Mouse (Mus musculus) heart, embryonic 13.5 days (tissue): ENCODE measurements at regions not wholly inside any gene's neighbourhood (a gene's known extent, or its start where the extent isn't known, plus 50 kb on each side); places are given as distances from the start of the nearest gene placed in this dataset.

Experiments used
- ATAC-seq: fragments of 200-750 bp; cut with Nextera tagmentation; 2 replicates; pipeline ENCODE4 v1.8.0; 2017; ENCODE audit warnings: moderate TSS enrichment; ENCODE audit not compliant: insufficient number of reproducible peaks, low FRiP score, low TSS enrichment; ENCODE audit errors: extremely low read depth
- H3K27ac ChIP-seq: fragments of 300-500 bp; sonication (generic); replicated peaks from 2 replicates; pipeline ENCODE4 v1.5.1; 2015; ENCODE audit warnings: moderate library complexity, mild to moderate bottlenecking, inconsistent platforms
- H3K27me3 ChIP-seq: fragments of 300-500 bp; sonication (generic); replicated peaks from 2 replicates; pipeline ENCODE4 v1.6.1; 2015; ENCODE audit warnings: mild to moderate bottlenecking, inconsistent platforms
- H3K36me3 ChIP-seq: fragments of 300-500 bp; sonication (generic); 2 replicates; pipeline ENCODE4 v1.6.1; 2015; ENCODE audit warnings: mild to moderate bottlenecking, inconsistent platforms
- H3K4me1 ChIP-seq: fragments of 300-500 bp; sonication (generic); 2 replicates; pipeline ENCODE4 v1.6.1; 2015; ENCODE audit warnings: inconsistent platforms
- H3K4me2 ChIP-seq: fragments of 300-500 bp; sonication (generic); 2 replicates; pipeline ENCODE4 v1.6.1; 2015; ENCODE audit warnings: inconsistent platforms, mild to moderate bottlenecking, moderate library complexity
- H3K4me3 ChIP-seq: fragments of 300-500 bp; sonication (generic); 2 replicates; pipeline ENCODE4 v1.5.1; 2015; ENCODE audit warnings: moderate library complexity, mild to moderate bottlenecking, inconsistent platforms
- H3K9ac ChIP-seq: fragments of 300-500 bp; sonication (generic); 2 replicates; pipeline ENCODE4 v1.6.1; 2015; ENCODE audit warnings: inconsistent platforms, mild to moderate bottlenecking, moderate library complexity
- H3K9me3 ChIP-seq: fragments of 300-500 bp; sonication (generic); 2 replicates; pipeline ENCODE4 v1.6.1; 2016; ENCODE audit warnings: inconsistent platforms
- WGBS: fragments of 180-500 bp; shearing (Covaris S2); methylation state at CpG from one replicate; pipeline ENCODE4 v1.1.7; 2015; ENCODE audit warnings: mixed read lengths; 5-methylcytosine and 5-hydroxymethylcytosine counted together

DNA sequence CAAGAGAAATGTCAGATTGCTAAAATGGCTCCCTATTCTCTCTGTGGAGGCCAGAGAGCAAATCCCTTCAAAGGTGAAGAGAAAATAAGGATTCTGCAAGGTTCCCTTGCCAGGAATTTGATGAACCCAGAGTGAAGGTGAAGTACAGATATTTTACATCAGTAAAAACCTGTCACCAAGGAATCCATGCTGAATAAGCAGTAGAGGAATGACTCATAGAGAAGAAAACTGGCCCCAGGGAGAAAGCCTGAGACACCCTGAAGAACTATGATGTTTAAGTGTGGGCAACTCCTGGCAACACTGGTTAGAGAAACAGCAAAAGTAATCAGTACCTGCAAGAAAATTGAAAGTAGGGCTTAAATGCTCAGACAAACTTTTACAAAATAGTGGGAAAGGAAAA lies 1292.1 kb upstream of the Lrrc6 start:
- Histone ChIP-seq H3K27ac (no peak overlapping the region), H3K4me1 (no peaks in the 10 kb centered on the region), H3K4me2 (no peak overlapping the region), H3K36me3 (no peaks in the 10 kb centered on the region), H3K4me3 (no peak overlapping the region), H3K27me3 (no peaks in the 10 kb centered on the region), H3K9me3 (no peaks in the 10 kb centered on the region), H3K9ac (no peak overlapping the region)
- no peak for ATAC-seq

DNA sequence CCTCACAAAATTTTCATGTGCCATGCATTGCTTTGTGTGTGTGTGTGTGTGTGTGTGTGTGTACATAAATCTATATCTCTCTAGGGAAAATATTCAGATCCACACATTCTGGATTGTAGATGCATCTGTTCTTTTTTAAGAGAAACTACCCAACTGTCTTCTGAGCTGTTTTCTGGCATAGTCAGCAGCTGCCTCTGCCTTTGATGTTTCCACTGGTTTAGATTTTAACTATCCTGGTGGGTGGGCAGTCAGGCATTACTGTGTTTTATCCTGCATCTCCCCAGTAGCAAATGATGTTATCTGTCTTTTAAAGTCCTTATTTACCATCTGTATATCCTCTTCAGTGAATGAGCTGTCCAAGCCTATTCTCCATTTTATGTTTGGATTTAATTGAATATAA lies 1287.9 kb upstream of the Lrrc6 start:
- no peak overlapping the region for H3K27ac ChIP-seq
- H3K27me3 ChIP-seq = no peaks in the 10 kb centered on the region
- no peak overlapping the region for H3K4me3 ChIP-seq
- no peaks in the 10 kb centered on the region for H3K36me3 ChIP-seq
- no peaks in the 10 kb centered on the region for H3K9me3 ChIP-seq
- H3K9ac ChIP-seq = no peak overlapping the region
- H3K4me2 ChIP-seq = no peak overlapping the region
- peaks cover 7% of the 10 kb centered on the region; the same call in 1 of the 2 replicates for H3K4me1 ChIP-seq
- ATAC-seq = no peak

DNA sequence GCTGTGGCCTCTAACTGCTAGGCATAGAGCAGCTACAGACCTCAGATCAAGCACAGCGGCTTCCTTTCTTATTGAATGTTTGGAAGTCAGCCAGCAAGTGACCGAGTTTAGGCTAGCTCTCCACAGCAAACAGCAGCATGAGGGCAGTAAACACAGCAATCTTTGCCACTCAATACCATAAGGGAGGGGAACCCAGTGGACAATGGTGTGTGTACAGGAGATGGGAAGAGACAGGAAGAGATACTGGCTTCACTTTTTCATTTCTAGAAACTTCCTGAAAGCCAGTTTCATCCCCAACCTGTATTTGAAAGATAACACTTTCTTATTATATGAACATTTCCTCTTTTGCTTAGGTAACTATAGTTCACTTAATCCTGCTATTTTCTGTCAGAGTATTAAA lies 1284.9 kb upstream of the Lrrc6 start:
- no peaks in the 10 kb centered on the region for H3K9me3 ChIP-seq
- 27% methylated on average over 2 of the region's 2 CpGs for WGBS
- no peak overlapping the region for H3K4me3 ChIP-seq
- no peak overlapping the region for H3K9ac ChIP-seq
- peaks cover 7% of the 10 kb centered on the region; the same call in 1 of the 2 replicates for H3K4me1 ChIP-seq
- no peak overlapping the region for H3K4me2 ChIP-seq
- no peaks in the 10 kb centered on the region for H3K27me3 ChIP-seq
- no peak for ATAC-seq
- H3K36me3 ChIP-seq = no peaks in the 10 kb centered on the region
- no peak overlapping the region for H3K27ac ChIP-seq

DNA sequence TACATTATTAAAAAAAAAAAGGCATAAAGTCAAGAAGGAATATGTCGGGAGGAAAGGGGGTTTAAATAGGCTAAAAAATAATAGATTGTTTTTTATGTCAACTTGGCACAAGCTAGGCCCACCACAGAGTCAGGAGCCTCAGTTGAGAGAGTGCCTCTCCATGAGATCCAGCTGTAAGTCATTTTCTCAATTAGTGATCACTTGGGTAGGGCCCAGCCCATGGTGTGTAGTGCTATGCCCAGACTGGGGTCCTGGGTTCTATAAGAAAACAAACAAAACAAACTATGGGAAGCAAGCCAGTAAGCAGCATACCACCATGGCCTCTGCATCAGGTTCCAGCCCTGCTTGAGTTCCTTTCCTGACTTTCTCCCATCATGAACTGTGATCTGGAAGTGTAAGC lies 1283.0 kb upstream of the Lrrc6 start:
- Histone ChIP-seq H3K27me3 (no peaks in the 10 kb centered on the region), H3K4me1 (peaks cover 7% of the 10 kb centered on the region; the same call in 1 of the 2 replicates), H3K9ac (no peak overlapping the region), H3K9me3 (no peaks in the 10 kb centered on the region), H3K27ac (no peak overlapping the region), H3K36me3 (no peaks in the 10 kb centered on the region), H3K4me2 (no peak overlapping the region), H3K4me3 (no peak overlapping the region)
- ATAC-seq = no peak
- WGBS = 85% methylated on average over 1 of the region's 1 CpGs

DNA sequence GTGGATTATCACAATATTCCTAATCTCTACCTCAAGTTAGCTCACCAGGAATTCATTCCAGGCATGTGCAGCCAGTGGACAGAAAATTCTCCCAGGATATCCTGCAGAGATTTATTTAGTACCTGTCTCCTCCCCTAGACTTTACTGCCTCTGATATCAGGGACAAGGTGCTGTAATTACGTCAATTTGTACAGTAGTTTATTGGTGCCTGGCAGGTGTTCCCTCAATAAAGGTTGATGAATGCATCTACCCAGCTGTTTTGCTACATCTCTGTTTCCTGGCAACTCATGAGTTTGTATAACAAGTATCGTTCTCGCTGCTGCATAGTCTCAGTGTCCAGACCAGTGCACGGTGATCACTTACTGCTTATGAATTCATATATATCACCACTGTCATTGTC lies 1281.8 kb upstream of the Lrrc6 start:
- no peaks in the 10 kb centered on the region for H3K9me3 ChIP-seq
- H3K4me2 ChIP-seq = no peak overlapping the region
- no peaks in the 10 kb centered on the region for H3K27me3 ChIP-seq
- H3K4me3 ChIP-seq = no peak overlapping the region
- H3K36me3 ChIP-seq = no peaks in the 10 kb centered on the region
- no peak overlapping the region for H3K9ac ChIP-seq
- H3K27ac ChIP-seq = no peak overlapping the region
- WGBS = 75% methylated on average over 4 of the region's 4 CpGs
- peaks cover 7% of the 10 kb centered on the region; the same call in 1 of the 2 replicates for H3K4me1 ChIP-seq
- ATAC-seq = no peak

DNA sequence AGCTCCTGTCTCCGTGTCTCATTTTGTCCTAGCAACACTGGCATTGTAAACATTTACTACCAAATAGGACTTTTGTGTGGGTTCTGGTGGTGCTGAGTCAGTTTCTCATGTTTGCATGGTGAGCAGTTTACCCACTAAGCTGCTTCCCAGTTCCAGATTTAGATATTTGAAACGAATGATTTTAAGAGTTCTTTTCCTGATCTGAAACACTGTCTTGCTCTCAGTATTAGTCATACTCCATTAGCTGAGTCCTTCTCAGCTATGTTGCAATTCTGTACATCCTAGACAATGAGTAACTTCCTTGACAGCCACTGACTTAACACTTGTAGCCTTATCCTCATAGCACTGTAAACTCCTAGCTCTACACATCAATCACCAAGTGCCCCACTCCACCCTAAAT lies 1280.1 kb upstream of the Lrrc6 start:
- Histone ChIP-seq H3K9ac (no peak overlapping the region), H3K4me2 (no peak overlapping the region), H3K27me3 (no peaks in the 10 kb centered on the region), H3K4me3 (no peak overlapping the region), H3K36me3 (no peaks in the 10 kb centered on the region), H3K4me1 (peaks cover 7% of the 10 kb centered on the region; the same call in 1 of the 2 replicates), H3K27ac (no peak overlapping the region), H3K9me3 (no peaks in the 10 kb centered on the region)
- WGBS = 67% methylated on average over 2 of the region's 2 CpGs
- no peak for ATAC-seq

DNA sequence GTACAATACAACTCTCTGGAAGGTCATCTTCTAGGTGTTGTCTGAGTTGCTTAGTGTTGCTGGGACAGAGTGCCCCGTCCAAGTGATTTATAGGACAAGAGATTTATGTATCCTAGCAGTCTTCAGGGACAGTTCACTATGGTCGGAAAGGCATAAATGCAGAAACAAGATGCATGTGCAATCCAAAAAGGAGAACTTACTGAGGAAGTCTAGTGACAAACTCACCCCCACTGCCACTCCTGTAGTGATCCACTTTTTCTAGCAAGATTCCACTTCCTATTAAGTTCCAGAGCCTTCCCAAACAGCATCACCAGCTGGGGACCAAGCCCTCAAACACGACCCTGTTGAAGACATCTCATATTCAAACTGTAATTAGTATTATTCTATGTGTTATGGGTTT lies 1266.9 kb upstream of the Lrrc6 start:
- 68% methylated on average over 3 of the region's 3 CpGs for WGBS
- H3K9ac ChIP-seq = no peak overlapping the region

DNA sequence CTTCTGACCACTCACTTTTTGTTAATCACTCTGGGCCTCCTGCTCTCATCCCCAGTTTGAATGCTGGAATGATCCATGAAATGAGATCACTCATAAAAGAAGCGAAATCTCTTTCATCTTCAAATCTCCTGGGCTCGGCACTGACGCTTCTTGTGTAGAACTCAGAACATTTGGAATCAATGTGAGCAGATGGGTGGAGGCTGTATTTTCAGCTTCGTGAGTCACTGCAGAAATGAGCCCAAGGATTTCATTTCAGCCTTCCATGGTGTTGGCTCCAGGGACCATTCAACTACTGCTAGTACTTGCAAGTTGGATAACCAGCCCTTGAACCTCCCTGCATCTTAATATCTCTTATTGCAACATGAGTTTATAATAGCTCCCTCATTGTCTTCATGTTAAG lies 1258.5 kb upstream of the Lrrc6 start:
- no peak overlapping the region for H3K4me3 ChIP-seq
- no peaks in the 10 kb centered on the region for H3K36me3 ChIP-seq
- H3K4me1 ChIP-seq = no peaks in the 10 kb centered on the region
- no peak for ATAC-seq
- 77% methylated on average over 4 of the region's 4 CpGs for WGBS
- H3K27me3 ChIP-seq = no peaks in the 10 kb centered on the region
- H3K9ac ChIP-seq = no peak overlapping the region
- no peak overlapping the region for H3K27ac ChIP-seq
- H3K4me2 ChIP-seq = no peak overlapping the region
- peaks cover 4% of the 10 kb centered on the region; the same call in 1 of the 2 replicates for H3K9me3 ChIP-seq

More for the DNA sequence above, 1266.9 kb upstream of the Lrrc6 start:
- no peak overlapping the region for H3K27ac ChIP-seq
- no peak overlapping the region for H3K4me2 ChIP-seq
- H3K27me3 ChIP-seq = no peaks in the 10 kb centered on the region
- no peak overlapping the region for H3K4me3 ChIP-seq
- ATAC-seq = no peak
- no peaks in the 10 kb centered on the region for H3K4me1 ChIP-seq
- H3K9me3 ChIP-seq = no peaks in the 10 kb centered on the region
- no peaks in the 10 kb centered on the region for H3K36me3 ChIP-seq

DNA sequence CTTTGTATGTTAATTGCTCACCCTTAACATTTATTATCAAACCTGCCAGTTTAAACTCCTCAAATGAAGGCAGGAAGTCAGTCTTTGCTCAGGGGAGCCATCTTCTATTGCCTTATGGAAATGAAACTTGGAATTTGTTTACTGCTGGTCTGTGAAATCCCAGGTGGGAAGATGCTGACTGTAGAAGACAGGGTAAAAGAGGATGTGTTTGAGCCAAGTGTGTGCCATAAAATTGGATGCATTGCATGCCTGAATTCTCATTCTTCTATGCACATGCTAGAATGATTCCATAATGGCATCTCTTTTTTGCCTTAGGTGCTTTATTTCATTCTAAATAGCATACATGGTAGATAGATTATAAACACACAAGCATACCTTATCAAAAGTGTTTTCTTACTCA lies 1249.9 kb upstream of the Lrrc6 start:
- H3K9me3 ChIP-seq = peaks cover 4% of the 10 kb centered on the region; the same call in 1 of the 2 replicates
- ATAC-seq = no peak
- no peak overlapping the region for H3K4me3 ChIP-seq
- H3K36me3 ChIP-seq = no peaks in the 10 kb centered on the region
- no peak overlapping the region for H3K4me2 ChIP-seq
- H3K27me3 ChIP-seq = no peaks in the 10 kb centered on the region
- H3K27ac ChIP-seq = no peak overlapping the region
- no peaks in the 10 kb centered on the region for H3K4me1 ChIP-seq
- H3K9ac ChIP-seq = no peak overlapping the region

DNA sequence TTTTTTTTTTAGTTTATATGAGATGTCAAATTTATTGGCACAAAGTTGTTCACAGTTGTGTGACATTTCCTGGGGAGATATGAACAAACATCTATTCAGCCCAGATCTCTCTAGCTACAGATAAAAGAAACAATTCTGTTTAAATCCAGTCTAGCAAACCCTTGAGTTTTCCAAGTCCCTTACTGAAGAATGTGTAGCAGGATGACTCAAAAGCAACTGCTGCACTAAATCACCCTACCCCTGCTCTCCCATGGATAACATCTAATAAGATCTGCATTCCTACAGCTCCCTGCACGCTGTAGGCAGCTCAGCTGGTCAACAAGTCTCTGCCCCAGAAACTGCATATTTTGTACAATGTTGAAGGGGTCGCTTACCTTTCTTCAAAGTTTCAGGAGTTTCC lies 1242.6 kb upstream of the Lrrc6 start:
- no peaks in the 10 kb centered on the region for H3K9me3 ChIP-seq
- H3K27ac ChIP-seq = no peak overlapping the region
- no peaks in the 10 kb centered on the region for H3K36me3 ChIP-seq
- no peaks in the 10 kb centered on the region for H3K27me3 ChIP-seq
- 43% methylated on average over 2 of the region's 2 CpGs for WGBS
- no peaks in the 10 kb centered on the region for H3K4me1 ChIP-seq
- no peak overlapping the region for H3K4me3 ChIP-seq
- H3K4me2 ChIP-seq = no peak overlapping the region
- no peak for ATAC-seq
- no peak overlapping the region for H3K9ac ChIP-seq

DNA sequence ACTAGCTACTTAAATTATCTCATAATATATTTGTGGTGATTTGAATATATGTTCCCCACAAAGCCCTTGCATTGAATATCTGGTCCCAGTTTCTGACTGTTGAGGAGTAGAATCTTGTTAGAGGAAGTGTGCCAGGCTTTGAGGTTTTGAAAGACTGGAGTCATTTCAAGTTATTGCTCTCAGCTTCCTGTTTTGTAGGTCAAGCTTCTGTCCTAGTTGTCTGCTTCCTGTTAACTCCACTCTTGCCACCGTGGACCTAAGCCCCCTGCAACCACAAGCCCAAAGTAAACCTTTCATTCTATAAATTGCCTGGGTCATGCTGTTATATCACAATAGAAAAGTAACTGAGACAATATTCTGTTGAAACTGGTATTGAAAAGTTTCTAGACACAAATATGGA lies 1232.3 kb upstream of the Lrrc6 start:
- Histone ChIP-seq H3K36me3 (no peaks in the 10 kb centered on the region), H3K27ac (no peak overlapping the region), H3K4me1 (peaks cover 6% of the 10 kb centered on the region), H3K9me3 (no peaks in the 10 kb centered on the region), H3K4me2 (no peak overlapping the region), H3K27me3 (no peaks in the 10 kb centered on the region), H3K4me3 (no peak overlapping the region), H3K9ac (no peak overlapping the region)
- 67% methylated on average over 1 of the region's 1 CpGs for WGBS
- no peak for ATAC-seq

DNA sequence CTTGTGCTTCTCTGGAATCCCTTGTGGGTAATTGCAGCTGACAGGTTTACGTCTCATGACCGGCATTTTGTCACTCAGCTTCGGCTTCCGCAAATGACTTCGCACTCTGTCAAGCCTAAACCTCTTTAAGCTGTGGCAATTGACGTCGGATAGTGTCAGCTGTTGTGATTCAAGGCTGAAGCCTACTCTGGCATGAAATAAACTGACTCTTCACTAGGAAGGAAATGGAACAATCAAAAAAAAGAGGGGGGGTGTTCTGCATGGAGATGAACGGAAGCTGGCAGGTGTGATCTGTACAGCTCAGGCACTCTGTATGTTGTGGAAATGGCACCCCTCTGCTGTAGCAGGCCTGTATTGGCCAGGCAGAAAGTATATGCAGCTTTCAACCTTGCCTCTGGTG lies 1228.8 kb upstream of the Lrrc6 start:
- no peak for ATAC-seq
- no peak overlapping the region for H3K4me3 ChIP-seq
- H3K4me2 ChIP-seq = no peak overlapping the region
- no peak overlapping the region for H3K27ac ChIP-seq
- no peaks in the 10 kb centered on the region for H3K36me3 ChIP-seq
- no peaks in the 10 kb centered on the region for H3K27me3 ChIP-seq
- H3K4me1 ChIP-seq = peaks cover 24% of the 10 kb centered on the region
- 70% methylated on average over 8 of the region's 8 CpGs for WGBS
- no peak overlapping the region for H3K9ac ChIP-seq
- H3K9me3 ChIP-seq = no peaks in the 10 kb centered on the region

DNA sequence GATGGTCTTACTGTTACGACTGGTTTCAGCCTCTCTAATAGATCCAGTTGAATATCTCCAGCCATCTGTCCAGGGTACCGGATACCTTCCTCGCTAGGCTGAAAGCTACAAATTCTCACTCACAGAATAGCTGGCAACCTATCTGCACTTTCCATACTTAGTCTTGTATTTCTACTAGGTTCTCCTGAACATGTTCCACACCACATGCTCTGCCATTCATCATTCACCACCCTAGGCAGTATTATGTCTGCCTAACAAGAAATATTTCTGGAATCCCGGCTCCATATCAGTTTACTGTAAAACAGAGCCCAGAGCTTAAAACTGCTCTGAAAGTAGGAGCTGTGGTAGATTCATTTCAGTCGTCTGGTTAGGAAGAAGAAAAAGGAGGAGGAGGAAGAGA lies 1224.5 kb upstream of the Lrrc6 start:
- 25% methylated on average over 5 of the region's 5 CpGs for WGBS
- Histone ChIP-seq H3K36me3 (no peaks in the 10 kb centered on the region), H3K4me1 (peaks cover 24% of the 10 kb centered on the region), H3K27ac (peak overlapping the region; percentile 82), H3K4me3 (no peak overlapping the region), H3K27me3 (no peaks in the 10 kb centered on the region), H3K4me2 (peak overlapping the region; percentile 36), H3K9ac (no peak overlapping the region), H3K9me3 (no peaks in the 10 kb centered on the region)
- peak; percentile 61; the same call in 1 of the 2 replicates for ATAC-seq
